Mouse (Mus musculus) bone marrow macrophage, adult 2 months (primary cell): Measurements from ENCODE around the gene Adat3.

Experiments used
- CTCF ChIP-seq: IDR thresholded peaks from 2 replicates; pipeline ENCODE4 v1.5.1; 2012; ENCODE audit warnings: low read depth, mild to moderate bottlenecking, low read length, moderate library complexity
- POLR2A ChIP-seq: IDR thresholded peaks from 2 replicates; pipeline ENCODE4 v1.6.1; 2012; ENCODE audit warnings: mild to moderate bottlenecking, low read depth, low read length, borderline replicate concordance

- TF ChIP-seq CTCF (no peak), POLR2A (no peak)
These were observed 26.1 kb upstream of the Adat3 start for GRCm38 (mm10) chr10:80576351-80577194.
